Mouse (Mus musculus) liver (tissue): ENCODE data around the gene Dnmt3a.

Experiments
- DNase-seq: peaks from one replicate; pipeline ENCODE4 v3.0.0-alpha.2; 2020; ENCODE audit warnings: mixed read lengths

The Dnmt3a gene

DNA sequence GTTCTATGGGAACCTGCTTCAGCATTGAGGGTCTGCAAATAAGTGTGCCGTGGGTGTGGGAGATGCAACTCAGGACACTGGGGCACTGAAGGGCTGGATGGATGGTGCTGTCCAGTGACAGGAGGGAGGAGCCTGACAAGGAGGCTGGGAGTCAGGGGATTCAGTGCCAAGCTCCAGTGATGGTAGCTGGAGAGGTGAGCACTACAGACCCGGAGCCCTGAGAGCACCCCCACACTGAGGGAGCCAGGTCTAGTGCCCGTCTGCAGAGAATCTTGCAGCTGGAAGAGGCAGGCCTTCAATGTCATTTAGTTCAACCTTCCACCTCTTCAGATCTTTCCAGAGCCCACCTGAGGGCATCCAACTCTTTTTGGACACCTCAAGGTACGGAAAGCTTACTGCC lies at the start of gene Dnmt3a:
TSS of gene Dnmt3a (plus strand) at position 156 of the 400 bp plus-strand sequence.
- DNase-seq = no peak

DNA sequence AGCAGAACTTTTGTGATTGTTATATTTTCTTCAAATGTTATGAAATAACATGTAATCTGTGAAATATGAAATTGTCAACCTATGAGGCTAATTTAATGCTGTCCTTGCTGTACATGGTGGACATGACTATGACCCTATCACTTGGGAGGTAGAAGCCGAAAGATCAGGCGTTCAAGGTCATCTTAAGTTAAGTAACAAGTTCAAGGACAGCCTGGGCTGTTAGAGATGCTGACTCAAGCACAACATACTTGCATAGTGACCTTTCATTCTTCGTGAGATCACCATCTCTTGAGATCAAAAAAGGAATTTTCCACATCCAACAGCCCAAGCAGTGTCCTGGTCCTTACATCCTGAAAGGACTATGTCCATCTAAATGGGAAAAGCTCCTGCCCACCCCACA lies 49.6 kb upstream of the Dnmt3a start:
- no peak for DNase-seq

DNA sequence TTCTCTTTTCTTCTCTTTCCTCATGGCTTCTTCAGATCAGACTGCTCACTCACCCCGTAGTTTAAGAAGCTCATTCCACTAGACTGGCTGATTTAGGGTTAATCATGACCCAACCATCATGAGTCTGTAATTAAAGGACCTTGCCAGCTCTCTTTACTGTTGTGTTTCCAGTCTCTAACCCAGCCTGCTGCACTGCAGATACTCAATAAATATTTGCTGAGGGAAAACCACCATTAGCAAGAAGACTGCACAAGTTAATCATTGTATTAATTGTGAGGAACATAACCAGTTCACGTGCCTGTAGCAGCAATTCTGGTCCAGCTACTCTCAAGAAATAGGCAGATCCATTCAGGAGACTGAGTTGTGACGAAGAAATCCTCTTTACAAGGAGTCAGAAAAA lies 47.7 kb upstream of the Dnmt3a start:
- no peak for DNase-seq

DNA sequence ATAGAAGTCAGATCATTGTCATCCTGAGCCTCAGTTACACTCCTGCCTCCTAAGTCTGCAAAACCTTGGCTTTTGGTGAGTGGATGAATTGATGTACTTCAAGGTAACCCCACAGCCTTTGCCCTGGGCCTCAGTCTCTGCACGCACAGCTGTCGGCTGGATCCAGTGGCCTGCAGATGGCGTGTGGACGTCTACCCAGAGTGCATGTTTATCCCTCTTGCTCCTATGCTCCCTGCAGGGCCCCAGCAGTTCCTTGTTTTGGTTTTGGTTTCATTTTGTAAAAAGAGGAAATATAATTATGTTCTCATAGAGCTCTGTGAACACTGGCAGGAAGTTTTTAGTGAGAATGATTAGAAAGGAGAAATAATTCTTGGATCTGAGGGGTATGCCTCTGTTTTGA lies 46.4 kb upstream of the Dnmt3a start:
- peak; percentile 50 for DNase-seq

DNA sequence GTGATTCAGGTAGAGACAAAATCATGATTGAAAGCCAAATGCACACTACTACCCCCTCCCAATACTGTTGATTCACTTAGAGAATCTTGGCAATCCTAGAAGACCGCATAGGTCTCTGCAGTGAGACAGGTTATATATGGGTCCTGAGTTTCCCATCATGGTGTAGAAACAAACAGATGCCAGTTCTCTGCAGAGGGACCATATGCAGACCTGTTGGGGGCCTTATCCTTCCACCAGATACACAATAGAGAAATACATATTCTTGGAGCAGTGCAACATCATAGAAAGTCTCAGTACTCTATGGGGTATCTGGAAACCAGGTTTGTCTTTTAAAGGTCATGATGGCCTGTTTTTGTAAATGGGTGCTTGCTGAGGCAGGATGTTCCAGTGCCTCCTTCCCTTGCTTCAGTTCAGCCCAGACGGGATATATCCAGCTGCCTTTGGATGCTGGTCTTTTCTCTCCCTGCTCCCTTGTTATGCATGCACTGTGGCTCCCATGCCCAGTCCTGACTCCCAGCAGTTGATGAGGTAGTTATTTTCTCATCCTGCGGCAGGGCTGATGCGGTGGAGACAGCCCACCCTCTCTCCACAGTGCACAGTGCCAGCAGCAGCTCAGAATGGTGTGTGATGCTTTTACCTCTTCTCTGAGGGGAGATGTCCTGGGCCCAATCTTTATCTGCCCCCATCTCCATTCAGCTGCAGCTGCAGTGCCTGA lies 44.8 kb upstream of the Dnmt3a start:
- no peak for DNase-seq

DNA sequence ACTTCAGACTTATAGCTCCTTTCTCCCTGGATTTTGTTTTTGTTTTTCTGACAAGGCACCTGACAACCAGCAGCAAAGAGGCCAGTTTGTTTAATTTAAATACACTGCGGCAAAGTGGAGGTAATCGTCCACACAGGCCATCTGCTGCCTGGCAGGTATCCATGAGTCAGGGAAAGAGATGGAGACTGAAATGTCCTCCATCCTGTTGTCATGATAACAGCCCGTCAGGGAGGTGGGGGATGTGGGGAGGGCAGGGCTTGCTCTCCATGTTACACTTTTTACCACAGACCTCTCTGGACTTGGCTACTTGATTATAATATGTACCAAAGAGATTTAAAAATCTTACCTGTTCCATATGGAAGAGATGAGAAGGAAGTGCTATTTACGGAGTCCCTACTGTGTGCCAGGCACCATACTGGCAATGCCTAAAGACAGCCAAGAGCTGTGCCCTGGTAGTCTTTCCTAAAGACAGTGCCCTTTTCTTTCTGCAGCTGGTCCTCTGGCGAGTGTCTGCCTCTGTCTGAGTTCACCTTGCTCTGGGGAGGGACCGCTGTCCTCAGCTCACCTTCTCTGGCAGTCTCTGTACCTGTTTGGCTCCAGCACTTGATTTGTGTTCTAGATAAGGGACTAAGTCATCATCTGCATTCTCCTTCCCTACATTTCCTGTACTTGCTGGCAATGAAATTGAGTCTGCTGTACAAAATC lies 44.1 kb upstream of the Dnmt3a start:
- DNase-seq = no peak

DNA sequence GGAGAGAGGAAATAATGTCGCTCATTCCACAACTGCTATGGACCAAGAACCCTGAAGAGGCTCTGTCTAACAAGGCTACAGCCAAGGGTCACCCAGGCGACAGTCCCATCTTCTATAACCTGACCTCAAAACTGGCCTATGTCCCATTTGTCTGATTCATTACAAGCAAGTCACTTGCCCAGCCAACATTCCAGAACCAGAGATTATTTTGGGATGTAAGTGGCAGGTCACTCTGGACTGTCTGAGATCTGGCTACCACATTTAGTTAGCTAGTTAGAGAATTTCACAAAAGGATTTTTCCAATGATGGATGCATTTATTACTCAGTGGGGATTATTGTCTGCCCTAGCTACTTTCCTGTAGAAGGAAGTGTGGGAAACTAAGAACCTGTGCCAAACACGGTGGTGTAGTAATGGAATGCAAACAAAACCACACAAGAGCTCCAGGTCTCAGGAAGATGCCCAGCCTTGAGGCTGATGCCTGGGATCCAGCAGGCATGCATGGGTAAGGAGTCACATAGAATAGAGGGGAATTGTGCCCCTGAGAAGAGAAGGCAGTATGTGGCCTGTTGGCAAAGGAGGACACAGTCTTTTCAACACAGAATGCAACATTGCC lies 41.5 kb upstream of the Dnmt3a start:
- DNase-seq = no peak

DNA sequence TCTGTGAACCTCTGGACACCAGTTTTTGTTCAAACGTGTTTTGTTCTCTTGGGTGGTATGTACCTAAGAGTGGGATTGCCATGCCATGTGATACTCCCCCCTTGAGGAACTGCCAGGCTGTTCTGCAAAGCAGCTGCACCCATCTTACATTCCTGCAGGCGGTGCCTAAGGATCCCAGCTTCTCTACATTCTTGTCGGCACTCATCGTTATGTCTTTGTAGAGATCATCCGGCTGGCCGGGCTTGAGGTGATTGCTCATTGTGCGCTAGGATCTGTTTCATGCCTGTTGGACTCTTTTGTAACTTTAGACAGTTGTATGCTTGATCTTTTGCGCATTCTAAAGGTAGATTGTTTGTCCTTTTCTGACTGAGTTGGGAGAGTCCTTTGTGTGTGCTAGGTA lies 38.4 kb upstream of the Dnmt3a start:
- no peak for DNase-seq

DNA sequence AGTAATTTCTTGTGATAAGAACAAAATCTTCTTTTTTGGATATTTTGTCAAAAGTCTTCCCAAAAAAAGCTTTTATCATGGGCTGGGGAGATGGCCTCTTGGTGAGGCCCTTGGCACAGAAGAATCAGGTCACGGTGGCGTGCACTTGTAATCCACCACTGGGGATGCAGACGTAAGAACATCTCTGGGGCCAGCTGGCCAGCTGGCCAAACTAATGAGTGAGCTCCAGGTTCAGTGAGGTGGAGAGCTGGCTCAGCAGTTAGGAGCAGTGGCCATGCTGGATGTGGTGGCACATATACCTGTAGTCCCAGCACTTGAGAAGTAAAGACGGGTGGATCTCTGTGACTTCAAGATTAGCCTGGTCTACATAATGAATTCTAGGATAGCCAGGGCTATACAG lies 37.4 kb upstream of the Dnmt3a start:
- no peak for DNase-seq

DNA sequence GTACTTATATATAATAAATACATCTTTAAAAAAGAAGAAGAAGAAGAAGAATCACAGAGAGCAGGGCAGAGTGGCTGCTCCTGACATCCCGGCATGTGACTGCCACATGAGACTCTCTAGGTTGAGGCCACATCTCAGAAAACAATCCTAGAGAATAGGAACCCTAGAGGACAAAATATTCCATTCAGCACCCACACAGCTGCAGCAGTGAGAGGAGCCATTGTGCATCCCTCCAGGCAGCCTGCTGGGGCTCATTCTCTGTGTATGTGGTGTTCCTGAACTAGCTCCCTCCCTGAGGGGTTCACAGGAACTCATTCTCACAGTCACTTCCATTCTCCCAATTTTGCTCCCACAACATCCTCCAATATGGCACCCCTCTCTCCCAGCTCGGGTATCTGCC lies 35.3 kb upstream of the Dnmt3a start:
- DNase-seq = no peak

DNA sequence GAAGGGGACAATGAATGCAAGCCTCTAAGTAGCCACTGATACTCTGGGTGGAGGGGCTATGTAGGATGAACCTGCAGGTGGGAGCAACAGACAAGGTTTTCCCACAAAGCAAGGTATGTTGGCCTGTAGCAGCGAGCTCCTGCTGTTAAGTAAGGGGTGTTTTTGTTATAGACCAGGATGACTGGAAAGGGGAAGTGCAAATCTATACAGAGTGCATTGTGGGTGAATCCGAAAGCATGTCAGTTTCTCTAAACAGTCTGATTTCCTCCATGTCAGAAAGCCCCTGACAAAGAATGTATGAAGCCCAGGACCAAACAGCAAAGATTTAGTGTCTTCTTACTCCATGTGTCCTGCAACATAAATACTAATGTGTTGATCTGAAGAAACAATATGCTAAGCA lies 34.7 kb upstream of the Dnmt3a start:
- DNase-seq = no peak

DNA sequence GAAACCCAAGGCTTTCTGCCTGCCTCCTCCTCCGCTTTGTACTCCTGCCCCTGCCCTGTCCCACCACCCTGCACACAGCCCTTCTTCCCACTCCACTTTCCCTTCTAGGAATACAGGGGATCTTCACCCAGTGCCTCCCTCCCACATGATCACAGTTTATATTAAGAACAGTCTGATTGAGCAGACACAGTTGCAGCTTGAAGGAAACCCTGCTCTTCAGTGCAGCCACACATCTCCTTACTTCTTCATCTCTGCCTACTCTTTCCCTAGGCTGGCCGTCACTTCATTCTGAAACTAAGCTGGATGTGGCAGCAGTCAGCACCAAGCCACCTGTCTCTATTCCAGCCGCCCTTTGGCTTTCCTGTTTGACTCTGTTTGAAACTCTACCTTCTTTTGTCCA lies 32.2 kb upstream of the Dnmt3a start:
- no peak for DNase-seq

DNA sequence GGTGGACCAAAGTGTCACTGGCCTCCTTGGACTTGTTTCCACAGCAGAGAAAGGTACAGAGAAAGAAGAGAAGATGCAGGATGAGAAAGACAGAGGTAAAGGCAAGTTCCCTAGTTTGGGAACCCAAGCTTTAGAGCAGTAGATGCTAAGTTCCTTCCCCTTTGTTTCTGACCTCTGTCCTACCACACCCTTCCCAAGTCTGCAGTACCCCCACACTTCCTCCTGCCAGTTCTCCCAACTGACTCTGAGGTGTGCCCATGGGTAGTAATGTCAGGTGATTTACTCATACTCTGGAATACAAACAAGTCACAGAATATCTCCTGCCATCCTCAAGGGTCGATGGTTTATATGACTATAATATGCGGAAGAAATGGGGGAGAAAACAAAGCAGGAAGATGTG lies 29.8 kb upstream of the Dnmt3a start:
- DNase-seq = no peak

DNA sequence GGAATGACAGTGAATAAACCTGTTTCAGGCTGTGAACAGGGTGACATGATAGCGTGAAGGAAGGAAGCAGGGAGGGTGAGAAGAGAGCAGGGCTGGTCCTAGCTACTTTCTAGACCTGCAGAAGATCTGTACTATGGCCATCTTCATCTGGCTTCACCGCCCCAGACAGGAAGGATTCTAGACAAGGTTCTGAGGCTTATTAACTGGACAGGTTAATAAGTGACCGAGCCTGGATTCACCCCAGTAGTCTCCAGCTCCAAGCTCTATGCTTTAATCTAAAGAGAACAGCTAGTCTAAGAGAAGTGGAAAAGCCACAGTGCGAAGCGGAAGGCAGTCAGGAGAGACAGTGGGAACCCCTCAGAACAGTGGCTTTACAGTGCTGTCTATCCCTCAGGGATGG lies 28.1 kb upstream of the Dnmt3a start:
- DNase-seq = no peak

DNA sequence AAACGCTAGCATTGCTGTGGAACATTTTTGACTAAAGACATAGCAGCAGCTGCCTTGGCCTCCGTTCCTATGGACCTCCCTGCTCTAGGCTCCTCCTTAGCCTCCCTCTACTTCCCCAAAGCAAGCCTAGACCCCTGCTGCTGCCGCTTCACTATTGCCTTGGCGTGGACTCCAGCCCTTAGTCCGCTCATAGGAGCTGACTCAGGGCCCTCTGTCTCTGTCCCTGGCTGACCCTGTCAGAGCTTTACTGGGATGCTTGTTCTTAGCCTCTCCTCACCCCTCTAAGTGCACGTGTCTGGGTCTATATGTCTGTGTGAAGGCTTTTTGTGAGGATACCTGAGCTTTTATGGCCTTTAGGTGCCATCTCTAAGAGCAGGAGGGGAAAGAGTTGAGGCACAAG lies 27.5 kb upstream of the Dnmt3a start:
- DNase-seq = no peak

DNA sequence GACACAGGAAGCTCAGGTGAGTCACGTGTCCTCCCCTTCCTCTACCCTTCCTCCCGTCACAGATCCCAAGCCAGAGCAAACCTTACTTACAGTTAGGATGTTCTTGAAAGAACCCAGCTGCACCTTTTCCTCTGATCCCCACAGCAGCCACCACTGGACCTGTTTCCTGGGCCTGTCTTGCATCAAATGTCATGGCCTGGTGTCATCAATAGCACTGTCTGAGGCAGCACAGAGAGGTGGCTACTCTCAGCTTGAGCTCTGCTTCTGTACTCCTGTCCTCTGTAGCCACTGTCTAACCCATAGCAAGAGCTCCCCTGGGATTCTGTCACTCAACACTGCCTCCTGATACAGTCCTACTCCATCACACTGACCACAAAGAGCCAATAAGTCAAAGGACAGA lies 26.2 kb upstream of the Dnmt3a start:
- no peak for DNase-seq

DNA sequence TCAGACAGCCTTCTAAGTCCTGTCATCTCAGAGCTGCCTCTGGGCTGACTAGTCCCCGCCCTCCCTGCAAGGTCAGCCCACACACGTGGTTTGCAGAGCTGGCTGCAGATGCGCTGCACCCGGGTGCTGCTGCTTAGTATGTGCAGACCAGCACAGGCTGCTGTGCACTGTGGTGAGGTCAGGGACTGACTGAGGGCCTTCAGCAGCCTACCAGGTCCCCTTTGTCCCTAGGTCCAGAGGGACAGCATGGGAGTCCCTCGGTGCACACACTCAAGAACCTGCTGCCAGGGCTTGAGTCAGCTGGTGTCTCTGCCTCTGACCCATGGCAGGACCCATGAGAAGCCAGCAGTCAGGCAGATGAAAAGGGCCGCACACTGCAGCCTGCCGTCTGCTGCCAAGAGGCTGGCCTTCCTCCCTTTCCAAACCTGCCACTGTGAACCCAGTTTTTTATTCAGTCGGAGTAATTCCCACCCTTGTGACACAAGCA lies 25.4 kb upstream of the Dnmt3a start:
- DNase-seq = peak; percentile 66

DNA sequence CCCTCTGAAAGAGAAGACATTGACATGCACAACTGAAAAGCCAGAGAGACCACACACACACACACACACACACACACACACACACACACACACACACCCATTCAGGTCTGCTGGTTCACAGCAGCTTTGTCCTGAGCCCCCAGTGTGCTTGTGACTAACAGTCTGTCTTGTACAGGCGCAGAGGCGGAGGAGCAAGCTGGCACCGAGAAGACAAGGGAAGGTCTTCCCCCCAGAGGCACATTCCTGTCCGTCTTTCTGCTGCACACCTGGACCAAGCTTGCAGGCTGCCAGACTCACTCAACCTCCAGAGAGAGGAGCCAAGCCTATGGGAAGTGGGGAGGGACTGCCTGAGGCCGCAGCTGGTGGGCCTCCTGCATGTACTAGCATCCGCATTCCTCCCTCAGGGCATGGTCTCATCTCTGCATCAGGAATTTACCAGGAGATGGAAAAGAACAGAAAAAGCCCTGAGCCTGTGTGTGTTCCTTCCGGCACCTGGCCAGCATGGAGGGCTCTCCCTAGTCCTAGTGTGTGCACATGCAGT lies 24.8 kb upstream of the Dnmt3a start:
- peak; percentile 31 for DNase-seq

DNA sequence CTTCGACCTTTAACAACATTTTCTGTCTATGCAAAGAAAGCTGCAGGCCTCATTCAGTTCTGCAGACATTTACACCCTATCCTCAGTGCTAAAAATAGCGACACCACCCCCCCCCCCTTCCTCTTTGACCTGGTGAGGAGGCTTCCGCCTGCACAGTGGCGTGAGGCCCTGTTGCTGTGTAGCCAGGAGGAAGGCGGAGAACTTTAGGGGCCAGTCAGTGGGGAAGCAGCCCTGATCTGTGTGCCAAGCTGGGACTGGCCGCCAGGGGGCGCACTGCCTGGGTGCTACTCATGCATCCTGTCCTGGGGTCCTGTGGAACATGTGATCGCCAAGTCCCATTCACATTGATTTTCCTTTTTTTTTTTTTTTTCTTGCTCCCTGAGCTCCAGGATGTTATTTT lies 24.3 kb upstream of the Dnmt3a start:
- peak; percentile 87 for DNase-seq

DNA sequence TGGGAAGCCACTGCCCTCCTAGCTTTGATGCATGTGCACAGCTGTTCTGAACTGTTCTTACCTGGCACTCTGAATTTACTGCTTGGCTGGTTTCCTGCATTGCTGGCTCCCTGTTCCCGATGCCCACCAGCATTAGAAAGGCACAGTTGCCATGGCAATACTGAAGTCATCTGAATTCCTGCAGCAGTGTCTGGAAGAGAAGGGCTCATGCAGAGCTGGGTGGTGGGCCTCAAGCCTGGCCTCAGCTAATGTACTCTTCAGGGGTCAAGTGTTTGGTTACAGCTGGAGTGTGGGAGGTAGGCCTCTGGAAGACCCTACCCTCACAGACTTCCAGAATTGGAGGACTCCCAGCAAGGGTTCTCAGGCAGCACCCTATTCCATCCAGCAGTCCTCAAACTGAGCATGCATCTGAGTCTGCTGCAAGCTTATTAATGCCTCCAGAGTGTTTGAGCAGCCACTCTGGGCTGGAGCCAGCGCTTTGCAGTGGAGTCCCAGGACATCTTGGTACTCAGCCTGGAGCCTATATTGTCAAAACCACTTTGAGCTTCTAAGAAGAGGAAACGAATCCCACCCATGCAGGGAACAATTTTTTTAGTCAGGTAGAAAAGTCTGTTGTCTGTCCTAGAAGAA lies 22.5 kb upstream of the Dnmt3a start:
- DNase-seq = no peak

DNA sequence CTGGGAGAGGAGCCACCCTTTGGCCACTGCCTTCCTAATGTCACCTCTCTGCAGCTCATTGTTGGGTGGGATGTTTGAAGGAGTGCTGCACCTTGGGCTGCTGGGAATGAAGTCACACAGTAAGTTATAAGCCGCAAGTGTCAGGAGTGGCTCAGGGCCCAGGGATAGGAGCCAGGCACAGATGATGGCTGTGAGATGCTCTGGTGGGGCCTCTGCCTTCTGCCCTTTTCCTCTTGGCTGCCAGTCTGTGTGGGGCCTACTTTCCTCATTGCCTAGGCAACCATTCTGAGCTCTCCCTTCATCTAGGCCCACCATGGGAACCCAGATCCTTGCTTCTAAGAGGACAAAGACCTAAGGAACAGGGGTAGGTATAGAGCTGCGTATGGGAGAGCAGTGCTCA lies 21.5 kb upstream of the Dnmt3a start:
- no peak for DNase-seq

DNA sequence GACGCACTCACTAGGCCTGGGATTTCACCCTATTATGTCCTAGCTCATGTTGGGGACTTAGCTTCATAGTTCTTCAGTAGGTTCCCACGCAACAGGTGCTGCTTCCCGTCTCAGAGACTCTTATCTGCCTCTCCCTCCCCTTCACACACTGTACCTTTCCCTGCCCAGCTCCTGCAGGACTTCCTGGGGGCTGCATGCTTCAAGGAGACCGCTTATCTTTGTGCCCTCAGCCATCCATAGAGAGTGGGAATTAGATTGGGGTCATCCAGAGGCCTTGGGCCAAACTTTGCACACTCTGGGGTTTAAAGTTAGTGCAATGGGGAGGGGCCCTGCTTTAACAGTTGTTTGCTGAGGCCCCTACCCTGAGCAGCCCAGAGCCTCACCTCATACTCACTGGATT lies 21.1 kb upstream of the Dnmt3a start:
- DNase-seq = no peak

DNA sequence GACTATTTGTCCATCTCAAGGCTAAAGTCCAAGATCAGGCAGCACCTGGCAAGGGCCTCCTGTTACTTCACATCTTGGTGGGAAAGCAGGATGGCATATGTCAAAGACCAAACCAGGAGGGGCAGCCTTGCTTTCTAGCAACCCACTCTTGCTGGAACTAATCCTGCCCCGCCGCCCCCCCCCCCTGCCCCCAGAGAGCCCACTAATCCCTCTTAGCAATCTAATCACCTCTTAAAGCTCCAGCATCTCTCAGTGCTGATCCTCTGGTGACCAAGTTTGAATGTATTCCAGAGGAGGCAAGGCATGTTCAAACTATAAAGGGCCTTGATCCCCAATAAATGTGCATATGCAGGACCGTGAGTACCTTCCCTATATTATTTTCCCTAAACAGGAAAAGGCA lies 18.8 kb upstream of the Dnmt3a start:
- DNase-seq = no peak

DNA sequence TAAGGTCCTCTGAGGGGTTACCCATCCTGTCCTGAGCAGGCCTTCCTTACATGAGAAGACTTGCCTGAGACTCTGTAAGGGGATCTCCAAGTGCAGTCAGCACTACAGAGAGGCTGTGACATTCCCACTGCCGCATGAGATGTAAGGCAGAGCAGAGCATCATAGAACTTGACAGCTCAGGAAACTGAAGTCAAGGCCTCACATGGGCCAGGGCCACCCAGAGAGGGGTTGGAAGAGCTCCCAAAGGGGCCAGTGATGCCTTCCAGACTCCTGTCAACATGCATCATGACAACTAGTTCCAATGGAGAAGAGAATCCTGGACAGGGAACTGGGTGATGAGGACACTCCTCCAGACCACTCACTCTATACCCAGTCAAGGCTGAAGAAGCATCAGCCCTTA lies 18.3 kb upstream of the Dnmt3a start:
- no peak for DNase-seq
